ENCODE assay signal across 22 mouse cellular contexts in the genomic region with DNA sequence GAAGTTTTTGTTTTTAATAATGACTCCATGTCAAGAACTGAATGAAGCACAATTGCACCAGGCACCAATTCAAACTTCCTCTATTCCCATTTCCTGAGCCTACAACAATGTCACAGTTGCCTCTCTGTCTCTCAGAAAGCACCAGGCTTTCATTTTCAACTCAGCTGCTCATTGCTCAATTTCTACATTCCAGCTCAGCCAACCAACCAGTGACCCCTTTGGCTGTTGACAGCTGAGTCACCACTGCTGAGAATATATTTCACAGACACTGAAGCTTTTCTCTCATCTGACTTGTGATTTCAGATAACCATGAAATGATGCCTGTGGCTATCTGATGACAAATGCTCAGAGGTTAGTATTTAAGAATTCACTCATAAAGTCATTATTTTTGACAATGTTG.
A peak's percentile ranks its signal among the peaks of the same experiment; 100 is the strongest.
DNase-seq lines count a peak whose midpoint lies in the region; ATAC-seq and TF ChIP-seq lines count a peak whose summit lies in the region.
"Had no signal": no experiment of that assay in that cellular context is flagged by ENCODE, and none has a peak within 500 bp of the region (broad histone marks: within the 10 kb centered on the region; RNA-seq: fewer than 3 reads in every experiment).

No protein-coding gene starts in this region.

- no peaks in the 10 kb centered on the region for H3K36me3 ChIP-seq in midbrain, embryonic 14.5 days (ENCODE audit: control insufficient read depth, insufficient read depth, low read length)
- H3K36me3 ChIP-seq in midbrain, embryonic 10.5 days: no peaks in the 10 kb centered on the region
- H3K36me3 ChIP-seq in forebrain, embryonic 10.5 days (replicated peaks): no peaks in the 10 kb centered on the region
- H3K36me3 ChIP-seq: embryonic facial prominence, embryonic 15.5 days; hindbrain, embryonic 15.5 days; limb, embryonic 13.5 days; liver, embryonic 13.5 days; lung, embryonic 15.5 days; midbrain, embryonic 12.5 days; neural tube, embryonic 15.5 days had no signal

- no peak overlapping the region for H3K27ac ChIP-seq in midbrain, embryonic 14.5 days (replicated peaks; ENCODE audit: low read depth, low read length)
- no peak overlapping the region for H3K27ac ChIP-seq in midbrain, embryonic 10.5 days (replicated peaks)
- H3K27ac ChIP-seq in forebrain, embryonic 10.5 days: no peak overlapping the region
- H3K27ac ChIP-seq: embryonic facial prominence, embryonic 15.5 days; hindbrain, embryonic 15.5 days; limb, embryonic 13.5 days; liver, embryonic 13.5 days; lung, embryonic 15.5 days; macrophage; midbrain, embryonic 12.5 days; neural tube, embryonic 15.5 days; stomach, postnatal 0 days had no signal

- peak; percentile 1 for DNase-seq in embryo, embryonic 11 days
- DNase-seq in embryo, embryonic 9.5 days (ENCODE audit: extremely low spot score): no peak
- DNase-seq in midbrain, embryonic 14.5 days: peak; percentile 8
- no peak for DNase-seq in midbrain, embryonic 10.5 days (ENCODE audit: low spot score)
- peak; percentile 1 for DNase-seq in Patski (ENCODE audit: low read depth, low spot score)
- DNase-seq in forebrain, embryonic 10.5 days (ENCODE audit: extremely low spot score, low spot score): no peak
- DNase-seq in right cerebral cortex, adult 2 months (ENCODE audit: low spot score in 2 of 2): no peak
- DNase-seq: cerebellum, adult 2 months; cerebellum, postnatal 36 days; forebrain, postnatal 0 days; liver, embryonic 13.5 days had no signal

- H3K4me1 ChIP-seq in midbrain, embryonic 14.5 days (ENCODE audit: control insufficient read depth, insufficient read depth, low read length): no peaks in the 10 kb centered on the region
- H3K4me1 ChIP-seq in midbrain, embryonic 10.5 days: no peaks in the 10 kb centered on the region
- no peaks in the 10 kb centered on the region for H3K4me1 ChIP-seq in forebrain, embryonic 10.5 days
- H3K4me1 ChIP-seq: embryonic facial prominence, embryonic 15.5 days; hindbrain, embryonic 15.5 days; limb, embryonic 13.5 days; liver, embryonic 13.5 days; lung, embryonic 15.5 days; midbrain, embryonic 12.5 days; neural tube, embryonic 15.5 days had no signal

- no peaks in the 10 kb centered on the region for H3K27me3 ChIP-seq in midbrain, embryonic 14.5 days (ENCODE audit: control insufficient read depth, insufficient read depth, low read length)
- H3K27me3 ChIP-seq in midbrain, embryonic 10.5 days (ENCODE audit: low read depth, poor library complexity, severe bottlenecking): no peaks in the 10 kb centered on the region
- H3K27me3 ChIP-seq in Patski: no peaks in the 10 kb centered on the region
- H3K27me3 ChIP-seq in forebrain, embryonic 10.5 days (ENCODE audit: poor library complexity, severe bottlenecking): no peaks in the 10 kb centered on the region
- H3K27me3 ChIP-seq: embryonic facial prominence, embryonic 15.5 days; hindbrain, embryonic 15.5 days; limb, embryonic 13.5 days; liver, embryonic 13.5 days; lung, embryonic 15.5 days; midbrain, embryonic 12.5 days; neural tube, embryonic 15.5 days had no signal

- no peak for ATAC-seq in midbrain, embryonic 14.5 days (ENCODE audit: low FRiP score, low TSS enrichment)
- ATAC-seq in Patski: no peak
- ATAC-seq: forebrain, postnatal 0 days; intestine, embryonic 16.5 days had no signal

- POLR2A ChIA-PET in Patski (lab: Charles Lee): no interaction called here

- no peak overlapping the region for H3K9ac ChIP-seq in midbrain, embryonic 14.5 days (replicated peaks; ENCODE audit: low read length)
- H3K9ac ChIP-seq: embryonic facial prominence, embryonic 15.5 days; forebrain, postnatal 0 days; hindbrain, embryonic 15.5 days; limb, embryonic 13.5 days; liver, embryonic 13.5 days; lung, embryonic 15.5 days; midbrain, embryonic 12.5 days; neural tube, embryonic 15.5 days had no signal

- H3K4me3 ChIP-seq in midbrain, embryonic 14.5 days (replicated peaks; ENCODE audit: low read depth, low read length): no peak overlapping the region
- H3K4me3 ChIP-seq in midbrain, embryonic 10.5 days: no peak overlapping the region
- H3K4me3 ChIP-seq in forebrain, embryonic 10.5 days: no peak overlapping the region
- H3K4me3 ChIP-seq: embryonic facial prominence, embryonic 15.5 days; hindbrain, embryonic 15.5 days; limb, embryonic 13.5 days; liver, embryonic 13.5 days; lung, embryonic 15.5 days; midbrain, embryonic 12.5 days; myocyte; neural tube, embryonic 15.5 days had no signal

- H3K4me2 ChIP-seq in midbrain, embryonic 14.5 days (ENCODE audit: low read length): no peak overlapping the region
- H3K4me2 ChIP-seq: embryonic facial prominence, embryonic 15.5 days; heart, embryonic 11.5 days; hindbrain, embryonic 15.5 days; limb, embryonic 13.5 days; liver, embryonic 13.5 days; lung, embryonic 15.5 days; midbrain, embryonic 12.5 days; neural tube, embryonic 15.5 days had no signal

- CTCF ChIA-PET in Patski (lab: Charles Lee): no interaction called here

- no peak for TF ChIP-seq CTCF in Patski (IDR thresholded peaks at IDR 0.05)

- in situ Hi-C loops in Patski (cut with MboI; ENCODE audit: low pct_unique_long_range_greater_than_20kb): no loop called here

- no peaks in the 10 kb centered on the region for H3K9me3 ChIP-seq in midbrain, embryonic 14.5 days (ENCODE audit: control insufficient read depth, low read length)
- H3K9me3 ChIP-seq in midbrain, embryonic 10.5 days (replicated peaks): peaks cover 3% of the 10 kb centered on the region; the same call in 1 of the 2 replicates
- H3K9me3 ChIP-seq in forebrain, embryonic 10.5 days: no peaks in the 10 kb centered on the region
- H3K9me3 ChIP-seq: embryonic facial prominence, embryonic 15.5 days; hindbrain, embryonic 15.5 days; limb, embryonic 13.5 days; liver, embryonic 13.5 days; lung, embryonic 15.5 days; neural tube, embryonic 15.5 days had no signal

Comparison
In these comparisons a context has a peak if more than half of its experiments do, and no peak if none do; other contexts are left out.
1. DNase-seq: peak in embryo, embryonic 11 days (single experiment), midbrain, embryonic 14.5 days (single experiment) and Patski (single experiment); none in embryo, embryonic 9.5 days (single experiment), midbrain, embryonic 10.5 days (single experiment), forebrain, embryonic 10.5 days (single experiment) and right cerebral cortex, adult 2 months (0 of 2).